Mouse (Mus musculus) heart, embryonic 12.5 days (tissue): Measurements from ENCODE around the gene Ccdc85b. TPM values are rescaled to one million over a fixed set of nuclear protein-coding genes. Genes with fewer than 3 reads are reported as not detected.

ENCODE experiments used
- ATAC-seq: fragments of 200-750 bp; cut with Nextera tagmentation; 2 replicates; pipeline ENCODE4 v1.8.0; 2017; ENCODE audit warnings: moderate TSS enrichment, moderate library complexity; ENCODE audit not compliant: insufficient number of reproducible peaks, low FRiP score
- H3K27ac ChIP-seq: fragments of 300-500 bp; sonication (generic); 2 replicates; pipeline ENCODE4 v1.5.1; 2016; ENCODE audit warnings: mild to moderate bottlenecking, moderate library complexity; ENCODE audit not compliant: poor library complexity, severe bottlenecking
- H3K27me3 ChIP-seq: fragments of 300-500 bp; sonication (generic); replicated peaks from 2 replicates; pipeline ENCODE4 v1.6.1; 2016; ENCODE audit warnings: mild to moderate bottlenecking, moderate library complexity
- H3K36me3 ChIP-seq: fragments of 300-500 bp; sonication (generic); 2 replicates; pipeline ENCODE4 v1.6.1; 2016; ENCODE audit warnings: mild to moderate bottlenecking, moderate library complexity
- H3K4me1 ChIP-seq: fragments of 300-500 bp; sonication (generic); replicated peaks from 2 replicates; pipeline ENCODE4 v1.6.1; 2016; ENCODE audit warnings: mild to moderate bottlenecking
- H3K4me2 ChIP-seq: fragments of 300-500 bp; sonication (generic); 2 replicates; pipeline ENCODE4 v1.6.1; 2016; ENCODE audit warnings: mild to moderate bottlenecking, moderate library complexity
- H3K4me3 ChIP-seq: fragments of 300-500 bp; sonication (generic); 2 replicates; pipeline ENCODE4 v1.5.1; 2016; ENCODE audit warnings: mild to moderate bottlenecking
- H3K9ac ChIP-seq: fragments of 300-500 bp; sonication (generic); 2 replicates; pipeline ENCODE4 v1.6.1; 2016; ENCODE audit warnings: mild to moderate bottlenecking, moderate library complexity
- H3K9me3 ChIP-seq: fragments of 300-500 bp; sonication (generic); replicated peaks from 2 replicates; pipeline ENCODE4 v1.6.1; 2016; ENCODE audit warnings: mild to moderate bottlenecking, moderate library complexity
- WGBS: fragments of 180-500 bp; shearing (Covaris S2); methylation state at CpG from one replicate; pipeline ENCODE4 v1.1.7; 2016; 5-methylcytosine and 5-hydroxymethylcytosine counted together
- polyA plus RNA-seq: library from polyadenylated mRNA; unstranded; fragments of >200 nt; fragmentation: Nextera tagmentation; extraction: Ambion mirVana; gene quantifications from 2 replicates; pipeline ENCODE4 v1.2.1, GENCODE M21; 2016

Gene Ccdc85b
- polyA plus RNA-seq, 1 experiment from 2014 or later = 10.5 TPM

DNA sequence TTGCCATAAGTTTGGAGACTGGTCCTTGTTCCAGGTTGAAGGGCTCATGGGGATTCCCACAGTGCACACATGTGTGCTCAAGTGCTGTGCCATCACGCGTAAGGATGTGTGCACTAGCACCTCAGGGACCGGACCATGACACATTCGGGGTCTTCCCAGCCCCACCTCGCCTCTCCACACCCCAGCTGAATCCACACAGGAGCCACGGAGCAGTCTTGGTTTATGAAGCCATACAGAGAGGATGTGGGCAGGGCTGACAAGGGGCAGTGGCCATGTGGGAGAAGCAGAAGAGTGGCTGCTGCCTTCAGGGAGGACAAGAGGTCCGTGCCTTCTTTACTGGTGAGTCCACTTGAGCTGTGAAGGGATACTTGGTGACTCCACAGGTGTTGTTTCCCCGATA lies 7.3 kb upstream of the Ccdc85b start:
- ATAC-seq = no peak
- Histone ChIP-seq H3K9me3 (no peaks in the 10 kb centered on the region), H3K4me3 (no peak overlapping the region), H3K27ac (no peak overlapping the region), H3K36me3 (peaks cover 57% of the 10 kb centered on the region), H3K9ac (no peak overlapping the region), H3K4me1 (peaks cover 33% of the 10 kb centered on the region), H3K4me2 (no peak overlapping the region), H3K27me3 (no peaks in the 10 kb centered on the region)
- WGBS = 96% methylated on average over 8 of the region's 8 CpGs

DNA sequence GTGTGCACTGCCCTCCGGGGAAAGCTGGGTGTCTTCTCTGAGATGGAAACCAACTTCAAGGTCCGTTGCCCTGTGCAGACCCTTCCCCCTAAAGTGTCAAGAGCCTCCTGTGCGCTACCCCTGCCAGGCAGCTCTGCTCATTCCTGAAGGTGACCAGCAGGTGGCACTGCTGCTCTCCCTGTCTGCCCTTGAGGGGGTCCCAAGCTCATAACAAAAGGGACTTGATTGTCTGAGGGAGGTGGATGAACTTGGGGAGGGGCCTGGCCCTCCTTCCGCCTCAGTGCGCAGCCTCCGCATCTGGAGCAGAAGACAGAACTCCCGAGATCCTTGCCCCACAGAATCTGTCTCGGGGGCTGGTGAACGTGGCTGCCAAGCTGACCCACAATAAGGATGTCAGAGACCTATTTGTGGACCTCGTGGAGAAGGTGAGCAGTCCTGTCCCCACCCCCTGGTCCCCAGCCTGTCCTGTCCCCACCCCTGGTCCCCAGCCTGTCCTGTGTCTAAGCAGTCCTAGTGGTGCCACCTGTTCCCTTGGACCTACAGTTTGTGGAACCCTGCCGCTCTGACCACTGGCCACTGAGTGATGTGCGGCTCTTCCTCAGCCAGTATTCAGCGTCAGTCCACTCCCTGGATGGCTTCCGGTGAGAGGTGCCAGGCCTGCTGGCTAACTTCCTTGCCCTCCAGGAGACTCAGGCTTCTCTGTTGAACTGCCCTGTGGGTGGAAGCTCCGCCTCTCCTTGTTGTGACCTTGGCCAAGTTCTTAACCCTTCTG lies 6.3 kb upstream of the Ccdc85b start:
- no peak for ATAC-seq
- Histone ChIP-seq H3K36me3 (peaks cover 57% of the 10 kb centered on the region), H3K4me1 (peaks cover 27% of the 10 kb centered on the region), H3K4me2 (peak overlapping the region; percentile 52), H3K9ac (peak overlapping the region; percentile 53), H3K27me3 (no peaks in the 10 kb centered on the region), H3K27ac (peak overlapping the region; percentile 80), H3K4me3 (peak overlapping the region; percentile 28), H3K9me3 (no peaks in the 10 kb centered on the region)
- WGBS = 41% methylated on average over 15 of the region's 15 CpGs

GRCm38 (mm10) chr19:5463212-5463611 lies 5.5 kb upstream of the Ccdc85b start:
- Histone ChIP-seq H3K36me3 (peaks cover 57% of the 10 kb centered on the region), H3K27ac (no peak overlapping the region), H3K27me3 (no peaks in the 10 kb centered on the region), H3K4me3 (no peak overlapping the region), H3K4me1 (peaks cover 26% of the 10 kb centered on the region), H3K4me2 (no peak overlapping the region), H3K9ac (no peak overlapping the region), H3K9me3 (no peaks in the 10 kb centered on the region)
- 88% methylated on average over 9 of the region's 9 CpGs for WGBS
- ATAC-seq = no peak

DNA sequence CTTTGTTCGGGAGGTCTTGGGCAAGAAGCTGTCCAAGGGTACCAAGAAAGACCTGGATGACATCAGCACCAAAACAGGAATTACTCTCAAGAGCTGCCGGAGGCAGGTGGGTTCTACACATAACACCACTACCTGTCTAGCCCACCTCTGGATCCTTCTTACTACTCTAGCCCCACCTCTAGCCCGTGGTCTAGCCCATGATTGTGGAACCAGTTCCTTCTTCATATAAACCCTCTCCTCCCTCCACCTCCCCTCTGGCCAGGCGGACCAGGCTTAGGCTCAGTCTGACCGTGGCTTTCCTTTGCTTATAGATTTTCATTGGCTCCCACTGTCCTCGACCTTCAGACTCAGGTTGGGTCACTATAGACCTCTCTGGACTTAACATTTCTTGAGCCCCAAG lies 3.7 kb upstream of the Ccdc85b start:
- no peak for ATAC-seq
- Histone ChIP-seq H3K4me3 (peak overlapping the region; percentile 67), H3K27ac (no peak overlapping the region), H3K27me3 (no peaks in the 10 kb centered on the region), H3K36me3 (peaks cover 39% of the 10 kb centered on the region), H3K9ac (peak overlapping the region; percentile 81; the same call in 1 of the 2 replicates), H3K4me1 (peaks cover 35% of the 10 kb centered on the region), H3K9me3 (no peaks in the 10 kb centered on the region), H3K4me2 (peak overlapping the region; percentile 84)
- WGBS = 85% methylated on average over 6 of the region's 6 CpGs

DNA sequence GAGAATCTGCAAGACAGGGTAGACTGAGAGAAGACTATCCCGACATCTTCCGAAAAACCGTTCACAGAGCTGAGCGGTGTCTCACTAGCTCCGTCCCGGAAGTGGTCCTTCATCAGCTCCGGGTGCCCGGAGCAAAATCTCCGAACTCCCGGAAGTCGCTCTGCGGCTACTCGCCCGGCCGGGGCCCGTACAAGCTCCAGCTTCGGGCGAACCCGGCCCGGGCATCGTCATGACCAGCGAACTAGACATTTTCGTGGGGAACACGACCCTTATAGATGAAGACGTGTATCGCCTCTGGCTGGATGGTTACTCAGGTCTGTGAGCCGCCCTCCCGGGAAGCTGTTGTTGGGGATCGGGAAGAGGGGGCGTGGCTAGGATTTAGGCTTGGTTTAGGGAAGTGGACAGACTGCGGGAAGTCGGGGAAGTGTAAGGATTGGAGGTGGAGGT lies 2.8 kb upstream of the Ccdc85b start, which contains the start of gene Fibp:
TSS of gene Fibp (plus strand) at position 151 of the 447 bp plus-strand sequence.
- H3K9me3 ChIP-seq = no peaks in the 10 kb centered on the region
- peaks cover 30% of the 10 kb centered on the region for H3K36me3 ChIP-seq
- WGBS = under 1% methylated on average over 32 of the region's 32 CpGs
- H3K27me3 ChIP-seq = no peaks in the 10 kb centered on the region
- peak; percentile 63 for ATAC-seq
- H3K27ac ChIP-seq = peak within 1 kb of the TSS; percentile 37; the same call in 1 of the 2 replicates
- peak within 1 kb of the TSS; percentile 67 for H3K4me3 ChIP-seq
- peaks cover 45% of the 10 kb centered on the region for H3K4me1 ChIP-seq
- peak within 1 kb of the TSS; percentile 81 for H3K9ac ChIP-seq
- H3K4me2 ChIP-seq = peak within 1 kb of the TSS; percentile 84

- H3K27me3 ChIP-seq = no peaks in the 10 kb centered on the region
- peak overlapping the region; percentile 84 for H3K4me2 ChIP-seq
- peaks cover 51% of the 10 kb centered on the region for H3K4me1 ChIP-seq
- ATAC-seq = no peak
- peak overlapping the region; percentile 81 for H3K9ac ChIP-seq
- peak overlapping the region; percentile 67 for H3K4me3 ChIP-seq
- peaks cover 24% of the 10 kb centered on the region for H3K36me3 ChIP-seq
- no peaks in the 10 kb centered on the region for H3K9me3 ChIP-seq
- no peak overlapping the region for H3K27ac ChIP-seq
- WGBS = 25% methylated on average over 3 of the region's 3 CpGs
These were observed 2.2 kb upstream of the Ccdc85b start for GRCm38 (mm10) chr19:5459896-5460295.

DNA sequence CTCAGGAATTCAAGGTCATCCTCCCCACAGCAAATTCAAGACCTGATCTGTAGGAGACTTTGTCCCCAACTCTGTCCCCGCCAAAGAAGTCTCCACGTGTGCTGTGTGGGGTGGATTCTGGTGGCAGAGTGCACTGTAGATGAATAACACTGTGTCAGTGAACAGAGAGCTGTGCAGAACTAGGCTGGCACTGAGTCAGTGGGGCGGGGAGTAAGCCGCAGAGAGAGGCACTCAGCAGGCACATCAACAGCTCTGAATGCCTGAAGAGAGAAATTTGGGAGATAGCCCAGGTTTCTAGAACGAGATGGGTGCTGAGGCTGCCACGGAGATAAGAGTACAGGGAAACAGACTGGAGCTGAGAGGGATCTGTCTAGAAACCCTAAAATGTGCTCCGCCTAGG lies 1.3 kb upstream of the Ccdc85b start:
- Histone ChIP-seq H3K9ac (no peak overlapping the region), H3K9me3 (no peaks in the 10 kb centered on the region), H3K4me2 (no peak overlapping the region), H3K4me1 (peaks cover 49% of the 10 kb centered on the region), H3K36me3 (peaks cover 25% of the 10 kb centered on the region), H3K4me3 (no peak overlapping the region), H3K27ac (no peak overlapping the region), H3K27me3 (no peaks in the 10 kb centered on the region)
- 58% methylated on average over 7 of the region's 7 CpGs for WGBS
- no peak for ATAC-seq

- under 1% methylated on average over 70 of the region's 70 CpGs for WGBS
- no peaks in the 10 kb centered on the region for H3K27me3 ChIP-seq
- peak overlapping the region; percentile 91 for H3K27ac ChIP-seq
- peaks cover 14% of the 10 kb centered on the region for H3K36me3 ChIP-seq
- peaks cover 44% of the 10 kb centered on the region for H3K4me1 ChIP-seq
- H3K4me3 ChIP-seq = peak overlapping the region; percentile 89
- peak overlapping the region; percentile 98 for H3K4me2 ChIP-seq
- peak; percentile 91 for ATAC-seq
- peak overlapping the region; percentile 94 for H3K9ac ChIP-seq
- no peaks in the 10 kb centered on the region for H3K9me3 ChIP-seq
These were observed 560 bp downstream of the Ccdc85b start for GRCm38 (mm10) chr19:5456922-5457745.

DNA sequence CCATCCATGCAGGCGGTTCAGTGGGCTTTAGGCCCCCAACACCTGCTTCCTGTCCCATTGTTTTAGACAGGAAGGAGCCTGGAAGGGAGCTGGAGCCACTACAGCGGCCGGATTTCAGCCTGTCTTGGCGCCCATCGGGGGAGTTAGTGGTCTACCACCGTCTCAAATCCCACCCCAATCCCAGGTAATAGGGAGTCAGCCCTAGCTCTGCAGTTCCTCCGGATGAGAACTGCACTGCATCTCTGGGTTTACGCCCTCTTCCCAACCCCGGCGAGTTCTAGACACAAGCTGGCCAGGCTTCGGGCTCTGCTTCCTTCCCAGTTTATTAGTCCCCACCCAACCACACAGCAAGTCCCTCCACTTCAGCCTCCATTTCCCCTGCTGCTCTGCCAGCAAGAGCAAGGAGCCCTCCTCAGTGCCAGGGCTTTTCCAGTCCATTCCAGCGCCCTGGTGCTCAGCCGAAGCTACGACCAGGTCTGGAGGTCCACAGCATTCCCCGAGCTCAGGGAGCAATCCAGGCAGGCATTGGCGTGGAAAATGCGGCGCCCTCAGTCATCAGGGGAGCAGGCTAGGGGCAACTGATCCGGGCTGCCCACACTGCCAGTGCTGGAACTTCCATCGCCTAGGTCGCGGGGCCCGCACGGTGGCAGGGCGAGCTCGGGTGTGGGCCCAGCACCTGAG lies 1.3 kb downstream of the Ccdc85b start:
- 3% methylated on average over 26 of the region's 26 CpGs for WGBS

DNA sequence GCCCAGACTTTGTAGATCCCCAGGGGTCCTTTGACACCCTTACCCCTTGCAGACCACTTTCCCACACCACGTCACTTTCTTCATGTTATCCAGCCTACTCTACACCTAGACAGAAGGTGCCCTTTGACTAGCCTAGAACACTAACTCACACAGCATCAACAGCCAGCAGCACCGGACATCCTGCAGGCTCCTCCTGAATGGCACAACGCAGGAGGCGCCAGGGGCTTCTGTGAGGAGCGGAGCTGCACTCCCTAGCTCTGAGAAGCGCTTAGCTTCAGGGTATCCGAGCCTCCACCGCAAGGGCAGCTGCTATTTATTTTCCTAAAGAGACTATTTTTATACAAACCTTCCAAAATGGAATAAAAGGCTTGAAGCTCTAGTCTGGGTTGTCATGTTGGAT lies 2.1 kb downstream of the Ccdc85b start:
- Histone ChIP-seq H3K9ac (peak overlapping the region; percentile 94), H3K4me1 (peaks cover 35% of the 10 kb centered on the region), H3K36me3 (peaks cover 11% of the 10 kb centered on the region), H3K27ac (peak overlapping the region; percentile 91), H3K4me3 (peak overlapping the region; percentile 89), H3K27me3 (peaks cover 10% of the 10 kb centered on the region; the same call in 1 of the 2 replicates), H3K4me2 (peak overlapping the region; percentile 98), H3K9me3 (no peaks in the 10 kb centered on the region)
- 49% methylated on average over 8 of the region's 8 CpGs for WGBS
- no peak for ATAC-seq

More for the DNA sequence above, 1.3 kb downstream of the Ccdc85b start:
- H3K4me1 ChIP-seq = peaks cover 41% of the 10 kb centered on the region
- H3K4me2 ChIP-seq = peak overlapping the region; percentile 98
- H3K9ac ChIP-seq = peak overlapping the region; percentile 94
- peaks cover 12% of the 10 kb centered on the region for H3K36me3 ChIP-seq
- peak; percentile 9; the same call in 1 of the 2 replicates for ATAC-seq
- 0 out of 2 replicates have a peak, but pooled peaks cover 2% of the 10 kb centered on the region for H3K27me3 ChIP-seq
- no peaks in the 10 kb centered on the region for H3K9me3 ChIP-seq
- peak overlapping the region; percentile 89 for H3K4me3 ChIP-seq
- H3K27ac ChIP-seq = peak overlapping the region; percentile 91
